Mouse (Mus musculus) hindbrain, embryonic 14.5 days (tissue): ENCODE measurements around the gene Dip2c. TPM values are rescaled to one million over a fixed set of nuclear protein-coding genes. Genes with fewer than 3 reads are reported as not detected.

Experiments used
- ATAC-seq: fragments of 200-750 bp; cut with Nextera tagmentation; 2 replicates; pipeline ENCODE4 v1.8.0; 2017; ENCODE audit warnings: moderate number of reproducible peaks, mild to moderate bottlenecking, moderate TSS enrichment, moderate library complexity; ENCODE audit not compliant: low FRiP score
- DNase-seq: peaks from one replicate; pipeline ENCODE4 v3.0.0-alpha.2; 2015; ENCODE audit warnings: low spot score
- H3K27ac ChIP-seq: fragments of 300-500 bp; sonication (generic); 2 replicates; pipeline ENCODE4 v1.5.1; 2014; ENCODE audit warnings: mild to moderate bottlenecking, moderate library complexity
- H3K27me3 ChIP-seq: fragments of 300-500 bp; sonication (generic); 2 replicates; pipeline ENCODE4 v1.6.1; 2014; ENCODE audit warnings: mild to moderate bottlenecking, low read length, mixed read lengths; ENCODE audit not compliant: control insufficient read depth, insufficient read depth
- H3K36me3 ChIP-seq: fragments of 300-500 bp; sonication (generic); replicated peaks from 2 replicates; pipeline ENCODE4 v1.6.1; 2014; ENCODE audit not compliant: control insufficient read depth, insufficient read depth
- H3K4me1 ChIP-seq: fragments of 300-500 bp; sonication (generic); replicated peaks from 2 replicates; pipeline ENCODE4 v1.6.1; 2014; ENCODE audit warnings: antibody characterized with exemption, low read length, mixed read lengths; ENCODE audit not compliant: control insufficient read depth, insufficient read depth
- H3K4me2 ChIP-seq: fragments of 300-500 bp; sonication (generic); replicated peaks from 2 replicates; pipeline ENCODE4 v1.6.1; 2014; ENCODE audit warnings: mild to moderate bottlenecking, moderate library complexity
- H3K4me3 ChIP-seq: fragments of 300-500 bp; sonication (generic); replicated peaks from 2 replicates; pipeline ENCODE4 v1.5.1; 2014; ENCODE audit warnings: mild to moderate bottlenecking, low read length
- H3K9ac ChIP-seq: fragments of 300-500 bp; sonication (generic); 2 replicates; pipeline ENCODE4 v1.6.1; 2014
- H3K9me3 ChIP-seq: fragments of 300-500 bp; sonication (generic); 2 replicates; pipeline ENCODE4 v1.6.1; 2016; ENCODE audit warnings: low read length; ENCODE audit not compliant: control insufficient read depth
- WGBS: fragments of 180-500 bp; shearing (Covaris S2); extraction: QIAGEN DNeasy Blood & Tissue Kit; methylation state at CpG from one replicate; pipeline ENCODE4 v1.1.7; 2014; 5-methylcytosine and 5-hydroxymethylcytosine counted together
- polyA plus RNA-seq: library from polyadenylated mRNA; unstranded; fragments of >200 nt; fragmentation: Nextera tagmentation; extraction: Ambion mirVana; gene quantifications from 2 replicates; pipeline ENCODE4 v1.2.1, GENCODE M21; 2014

The Dip2c gene
- polyA plus RNA-seq, 1 experiment from 2014 or later: 24.0 TPM

DNA sequence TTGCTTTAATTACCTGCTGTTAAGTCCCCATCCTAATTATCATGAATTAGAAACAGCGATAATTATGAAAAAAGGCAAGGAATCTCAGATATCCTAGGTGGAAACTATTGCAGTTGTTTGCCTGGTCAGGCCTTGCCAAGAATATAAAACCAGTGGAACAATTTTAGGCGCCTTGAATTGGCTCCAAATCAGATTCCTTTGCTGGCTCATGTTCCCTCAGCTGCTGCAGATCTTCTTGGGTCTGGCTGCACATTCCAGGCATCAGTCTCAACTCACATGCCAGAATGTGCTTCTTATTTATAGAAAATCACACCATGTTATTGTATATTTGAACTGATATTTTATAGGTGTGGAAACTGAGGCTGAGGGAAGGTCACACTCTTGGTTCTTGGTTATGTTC lies 74.3 kb downstream of the Dip2c start:
- Histone ChIP-seq H3K9ac (no peak overlapping the region), H3K4me3 (no peak overlapping the region), H3K9me3 (no peaks in the 10 kb centered on the region), H3K27ac (no peak overlapping the region), H3K4me2 (no peak overlapping the region), H3K4me1 (0 out of 2 replicates have a peak, but pooled peaks cover 6% of the 10 kb centered on the region), H3K36me3 (no peaks in the 10 kb centered on the region), H3K27me3 (no peaks in the 10 kb centered on the region)
- WGBS: 95% methylated on average over 2 of the region's 2 CpGs
- no peak for ATAC-seq
- DNase-seq: no peak

GRCm38 (mm10) chr13:9353890-9354289 lies 77.6 kb downstream of the Dip2c start:
- no peaks in the 10 kb centered on the region for H3K27me3 ChIP-seq
- no peaks in the 10 kb centered on the region for H3K36me3 ChIP-seq
- H3K9ac ChIP-seq: no peak overlapping the region
- ATAC-seq (no peak), DNase-seq (no peak)
- H3K4me3 ChIP-seq: no peak overlapping the region
- WGBS: 98% methylated on average over 1 of the region's 1 CpGs
- H3K9me3 ChIP-seq: no peaks in the 10 kb centered on the region
- H3K4me2 ChIP-seq: no peak overlapping the region
- H3K4me1 ChIP-seq: 0 out of 2 replicates have a peak, but pooled peaks cover 6% of the 10 kb centered on the region
- H3K27ac ChIP-seq: no peak overlapping the region

DNA sequence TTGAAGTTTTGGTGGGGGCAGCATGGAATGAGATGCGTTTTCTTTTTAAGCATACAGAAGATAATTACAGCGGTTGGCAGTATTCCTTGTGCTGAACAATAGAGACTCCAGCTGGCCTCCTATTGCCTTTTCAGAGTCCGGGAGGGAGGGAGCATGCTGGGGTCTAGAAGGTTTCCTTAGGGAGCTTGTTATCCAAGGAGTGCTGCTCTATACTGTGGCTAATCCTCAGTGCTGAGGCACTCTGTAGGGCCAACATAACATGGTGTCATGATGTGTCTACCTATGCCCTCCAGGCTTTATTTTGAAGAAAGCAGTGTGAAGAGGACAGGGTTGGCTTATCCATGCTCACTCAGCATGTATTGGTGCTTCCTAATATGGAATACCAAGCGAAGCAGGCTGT lies 79.0 kb downstream of the Dip2c start:
- Histone ChIP-seq H3K4me2 (no peak overlapping the region), H3K4me1 (0 out of 2 replicates have a peak, but pooled peaks cover 6% of the 10 kb centered on the region), H3K36me3 (no peaks in the 10 kb centered on the region), H3K27me3 (no peaks in the 10 kb centered on the region), H3K4me3 (no peak overlapping the region), H3K9ac (no peak overlapping the region), H3K9me3 (no peaks in the 10 kb centered on the region), H3K27ac (no peak overlapping the region)
- ATAC-seq (peak; percentile 55; the same call in 1 of the 2 replicates), DNase-seq (no peak)
- 30% methylated on average over 4 of the region's 4 CpGs for WGBS

- DNase-seq (no peak), ATAC-seq (no peak)
- H3K4me1 ChIP-seq: no peaks in the 10 kb centered on the region
- H3K27ac ChIP-seq: no peak overlapping the region
- H3K4me2 ChIP-seq: no peak overlapping the region
- no peaks in the 10 kb centered on the region for H3K27me3 ChIP-seq
- no peaks in the 10 kb centered on the region for H3K9me3 ChIP-seq
- H3K9ac ChIP-seq: no peak overlapping the region
- 75% methylated on average over 2 of the region's 2 CpGs for WGBS
- H3K4me3 ChIP-seq: no peak overlapping the region
- H3K36me3 ChIP-seq: no peaks in the 10 kb centered on the region
Measured at GRCm38 (mm10) chr13:9361457-9361856, 85.1 kb downstream of the Dip2c start.

DNA sequence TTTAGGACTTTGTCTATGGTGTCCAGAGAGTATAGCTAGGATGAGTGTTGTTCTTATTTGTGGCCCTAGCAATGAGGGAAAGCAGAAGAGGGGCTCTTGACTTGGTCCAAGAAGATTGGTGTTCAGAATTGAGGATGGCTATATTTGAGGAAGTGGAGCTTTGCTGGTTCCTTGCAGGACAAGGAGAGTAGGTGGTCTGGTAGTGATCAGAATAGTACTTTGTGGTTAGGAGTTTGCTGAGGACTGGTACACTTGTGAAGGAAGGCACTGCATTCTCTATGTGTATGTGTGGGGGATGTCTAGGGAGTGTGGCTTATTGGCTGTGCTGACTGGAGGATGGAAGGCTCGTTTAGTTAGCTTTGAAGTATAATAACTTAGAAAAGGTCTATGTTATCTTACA lies 95.1 kb downstream of the Dip2c start:
- H3K4me2 ChIP-seq: no peak overlapping the region

GRCm38 (mm10) chr13:9377130-9377529 lies 100.8 kb downstream of the Dip2c start:
- no peaks in the 10 kb centered on the region for H3K4me1 ChIP-seq
- no peak overlapping the region for H3K27ac ChIP-seq
- no peak overlapping the region for H3K4me2 ChIP-seq
- no peaks in the 10 kb centered on the region for H3K27me3 ChIP-seq
- no peak overlapping the region for H3K9ac ChIP-seq
- WGBS: 73% methylated on average over 2 of the region's 2 CpGs
- no peak overlapping the region for H3K4me3 ChIP-seq
- no peaks in the 10 kb centered on the region for H3K36me3 ChIP-seq
- DNase-seq: no peak
- H3K9me3 ChIP-seq: no peaks in the 10 kb centered on the region
- ATAC-seq: no peak

More for the DNA sequence above, 95.1 kb downstream of the Dip2c start:
- 80% methylated on average over 1 of the region's 1 CpGs for WGBS
- ATAC-seq (no peak), DNase-seq (no peak)
- no peak overlapping the region for H3K27ac ChIP-seq
- H3K9ac ChIP-seq: no peak overlapping the region
- no peaks in the 10 kb centered on the region for H3K9me3 ChIP-seq
- no peaks in the 10 kb centered on the region for H3K4me1 ChIP-seq
- no peak overlapping the region for H3K4me3 ChIP-seq
- no peaks in the 10 kb centered on the region for H3K27me3 ChIP-seq
- H3K36me3 ChIP-seq: no peaks in the 10 kb centered on the region

DNA sequence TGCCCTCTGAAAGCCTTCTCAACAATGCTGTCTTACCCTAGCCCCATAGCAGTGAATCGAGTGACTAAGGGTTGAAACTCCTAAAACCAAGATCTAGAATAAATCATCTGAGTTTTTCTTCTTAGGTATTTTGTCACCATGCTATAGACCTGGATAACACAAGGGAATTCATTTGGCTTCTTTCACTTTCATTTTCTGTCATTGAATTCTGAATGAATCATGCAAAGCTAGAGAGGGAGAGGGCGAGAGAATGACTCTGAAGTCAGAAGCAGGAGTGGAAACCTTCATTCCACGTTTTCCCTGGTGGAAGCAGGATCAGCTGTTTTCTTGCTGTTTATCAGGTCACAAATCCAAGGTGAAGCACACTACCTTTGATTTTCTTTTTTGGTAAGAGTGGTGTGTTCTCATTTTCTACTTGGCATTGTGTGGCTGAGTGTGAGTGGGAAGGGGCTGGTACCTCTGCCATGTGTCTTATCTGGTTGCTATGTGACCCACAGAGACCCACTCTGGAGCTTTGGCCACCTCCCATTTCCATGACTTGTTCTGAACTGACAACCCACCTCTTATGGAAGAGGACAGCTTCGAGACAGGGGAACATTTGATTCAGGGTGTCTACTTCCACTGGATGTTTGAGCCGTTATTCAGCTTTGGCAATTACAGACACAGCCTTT lies 104.5 kb downstream of the Dip2c start:
- 86% methylated on average over 5 of the region's 5 CpGs for WGBS
- H3K4me1 ChIP-seq: no peaks in the 10 kb centered on the region
- no peak overlapping the region for H3K9ac ChIP-seq
- H3K27me3 ChIP-seq: no peaks in the 10 kb centered on the region
- H3K36me3 ChIP-seq: no peaks in the 10 kb centered on the region
- H3K9me3 ChIP-seq: no peaks in the 10 kb centered on the region
- H3K27ac ChIP-seq: no peak overlapping the region
- DNase-seq (no peak), ATAC-seq (no peak)
- no peak overlapping the region for H3K4me3 ChIP-seq
- H3K4me2 ChIP-seq: no peak overlapping the region

GRCm38 (mm10) chr13:9388017-9388416 lies 111.7 kb downstream of the Dip2c start:
- Histone ChIP-seq H3K4me1 (no peaks in the 10 kb centered on the region), H3K27me3 (no peaks in the 10 kb centered on the region), H3K4me3 (no peak overlapping the region), H3K4me2 (no peak overlapping the region), H3K9me3 (0 out of 2 replicates have a peak, but pooled peaks cover 3% of the 10 kb centered on the region), H3K9ac (no peak overlapping the region), H3K36me3 (no peaks in the 10 kb centered on the region), H3K27ac (no peak overlapping the region)
- 77% methylated on average over 2 of the region's 2 CpGs for WGBS
- ATAC-seq: no peak
- DNase-seq: no peak

GRCm38 (mm10) chr13:9389334-9389733 lies 113.0 kb downstream of the Dip2c start:
- Histone ChIP-seq H3K4me1 (no peaks in the 10 kb centered on the region), H3K9ac (no peak overlapping the region), H3K27ac (no peak overlapping the region), H3K9me3 (0 out of 2 replicates have a peak, but pooled peaks cover 3% of the 10 kb centered on the region), H3K27me3 (no peaks in the 10 kb centered on the region), H3K4me2 (no peak overlapping the region), H3K4me3 (no peak overlapping the region), H3K36me3 (no peaks in the 10 kb centered on the region)
- no peak for ATAC-seq
- DNase-seq: no peak
- 100% methylated on average over 1 of the region's 1 CpGs for whole genome bisulfite sequencing
